Mouse (Mus musculus) liver, adult 2 months (tissue): ENCODE results near the gene Slc24a2.

ENCODE experiments used
- CTCF ChIP-seq: fragments of 200-500 bp; IDR thresholded peaks from 2 replicates; pipeline ENCODE4 v1.5.1; 2011; ENCODE audit warnings: low read depth, low read length, control low read depth
- POLR2A ChIP-seq: fragments of 200-500 bp; IDR thresholded peaks from 2 replicates; pipeline ENCODE4 v1.6.1; 2011; ENCODE audit warnings: low read length, control low read depth; ENCODE audit not compliant: insufficient read depth; ENCODE audit errors: extremely low read depth

DNA sequence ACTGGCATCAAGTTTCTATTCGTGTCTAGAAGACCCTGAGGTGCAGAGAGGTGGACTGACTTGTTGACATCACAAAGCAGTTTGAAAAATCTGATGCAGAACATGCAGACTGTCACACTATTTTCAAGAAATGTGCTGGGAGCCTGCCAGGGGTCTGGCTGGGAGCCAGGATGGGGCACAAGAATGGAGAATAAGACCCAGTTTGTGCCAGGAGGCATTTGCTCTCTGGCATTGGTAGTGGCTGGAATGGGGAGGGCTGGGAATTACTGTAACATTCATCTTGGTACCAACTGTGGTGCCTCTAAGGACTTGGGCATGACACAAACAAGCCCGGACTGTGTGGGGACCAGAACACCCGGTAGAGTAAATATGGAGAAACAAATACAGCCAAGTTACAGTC, 89.4 kb downstream of the Slc24a2 start:
- TF ChIP-seq CTCF (no peak), POLR2A (no peak)
